Mouse (Mus musculus) left cerebral cortex, adult 9 months (tissue): ENCODE results near the gene Gm6904.
"Not testable (repeated sequence)": the region's sequence is repeated elsewhere in the genome, so short reads cannot be mapped to it uniquely, and the experiment has no call there.

Source experiments
- DNase-seq, 2 experiments: peaks; one replicate each; pipeline ENCODE4 v3.0.0; 2022; ENCODE audit warnings: low spot score in 2 of 2

Gene Gm6904

DNA sequence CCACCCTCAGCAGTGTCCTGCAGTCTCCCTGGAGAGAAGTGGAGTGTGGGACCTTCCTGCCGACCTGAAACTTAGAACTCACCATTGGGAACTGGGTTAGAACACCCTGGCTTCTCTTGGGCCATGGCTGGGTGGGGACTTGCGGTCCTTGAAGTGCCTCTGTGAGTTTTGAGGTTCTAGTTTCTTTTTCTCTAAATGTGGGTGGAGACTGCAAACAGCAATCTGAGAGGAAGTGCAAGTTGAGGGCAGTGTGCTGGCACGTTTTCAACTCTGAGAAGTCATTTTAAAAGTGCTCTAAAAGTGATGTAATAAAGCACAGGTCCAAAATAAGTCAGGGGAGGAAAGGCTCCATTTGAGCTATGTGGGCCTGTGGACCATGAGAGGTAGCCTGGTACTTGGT is at the start of gene Gm6904:
Gene Gm6904, minus strand, starts transcription at position 161 of the 400 bp plus-strand sequence.
- DNase-seq = no peak

DNA sequence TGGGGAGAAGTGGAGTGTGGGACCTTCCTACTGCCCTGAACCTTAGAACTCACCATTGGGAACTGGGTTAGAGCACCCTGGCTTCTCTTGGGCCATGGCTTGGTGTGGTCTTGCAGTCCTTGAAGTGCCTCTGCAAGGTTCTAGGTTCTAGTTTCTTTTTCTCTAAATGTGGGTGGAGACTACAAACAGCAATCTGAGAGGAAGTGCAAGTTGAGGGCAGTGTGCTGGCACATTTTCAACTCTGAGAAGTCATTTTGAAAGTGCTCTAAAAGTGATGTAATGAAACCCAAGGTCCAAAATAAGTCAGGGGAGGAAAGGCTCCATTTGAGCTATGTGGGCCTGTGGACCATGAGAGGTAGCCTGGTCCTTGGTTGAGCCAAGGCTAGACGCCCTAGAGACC is 37.4 kb upstream of the Gm6904 start, which contains the start of gene Phf11a:
Gene Phf11a, minus strand, starts transcription at position 132 of the 400 bp plus-strand sequence.
- peak in 1 of 2 experiments; percentile 4 for DNase-seq

DNA sequence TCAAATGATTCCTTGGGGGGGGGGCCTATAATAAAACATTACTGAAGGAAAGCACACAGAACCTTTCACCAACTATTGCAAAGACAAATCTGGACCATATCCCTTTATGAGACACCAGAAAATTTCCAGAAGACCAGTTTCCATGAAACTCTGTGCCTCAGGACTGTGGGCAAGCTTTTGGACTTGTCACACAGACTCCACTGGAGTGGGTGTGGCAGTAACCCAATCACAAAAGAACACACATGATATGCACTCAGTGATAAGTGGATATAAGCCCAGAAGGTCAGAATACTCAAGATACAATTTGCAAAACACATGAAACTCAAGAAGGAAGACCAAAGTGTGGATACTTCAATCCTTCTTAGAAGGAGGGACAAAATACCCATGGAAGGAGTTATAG is 31.8 kb upstream of the Gm6904 start:
- not testable (repeated sequence) for DNase-seq

DNA sequence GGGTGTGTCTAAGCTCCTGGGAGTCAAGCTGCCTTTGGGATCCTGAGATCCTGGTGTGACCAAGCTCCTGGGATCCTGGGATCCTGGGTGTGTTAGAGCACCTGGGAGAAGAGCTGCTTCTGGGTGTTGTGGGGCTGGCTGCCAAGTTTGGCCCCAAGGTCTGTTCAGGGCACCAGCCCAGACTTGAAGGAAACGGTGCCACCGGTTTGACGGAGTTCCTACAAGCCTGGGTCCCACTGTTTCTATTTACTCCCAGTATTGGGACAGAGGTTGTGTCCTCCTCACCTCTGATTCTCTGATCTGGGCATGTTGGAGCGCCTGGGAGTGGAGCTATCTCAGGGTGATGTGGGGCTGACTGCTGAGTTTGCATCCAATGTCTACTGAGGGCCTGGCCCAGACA is 14.9 kb upstream of the Gm6904 start:
- not testable (repeated sequence) for DNase-seq

DNA sequence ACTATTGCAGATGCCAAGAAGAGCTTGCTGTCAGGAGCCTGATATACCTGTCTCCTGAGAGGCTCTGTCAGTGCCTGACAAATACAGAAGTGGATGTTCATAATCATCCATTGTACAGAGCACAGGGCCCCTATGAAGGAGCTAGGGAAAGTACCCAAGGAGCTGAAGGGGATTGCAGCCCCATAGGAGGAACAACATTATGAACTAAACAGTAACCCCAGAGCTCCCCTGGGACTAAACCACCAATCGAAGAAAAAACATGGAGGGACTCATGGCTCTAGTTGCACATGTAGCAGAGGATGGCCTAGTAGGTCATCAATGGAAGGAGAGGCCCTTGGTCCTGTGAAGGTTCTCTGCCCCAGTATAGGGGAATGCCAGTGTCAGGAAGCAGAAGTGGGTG is 4.2 kb downstream of the Gm6904 start:
- DNase-seq = not testable (repeated sequence)

DNA sequence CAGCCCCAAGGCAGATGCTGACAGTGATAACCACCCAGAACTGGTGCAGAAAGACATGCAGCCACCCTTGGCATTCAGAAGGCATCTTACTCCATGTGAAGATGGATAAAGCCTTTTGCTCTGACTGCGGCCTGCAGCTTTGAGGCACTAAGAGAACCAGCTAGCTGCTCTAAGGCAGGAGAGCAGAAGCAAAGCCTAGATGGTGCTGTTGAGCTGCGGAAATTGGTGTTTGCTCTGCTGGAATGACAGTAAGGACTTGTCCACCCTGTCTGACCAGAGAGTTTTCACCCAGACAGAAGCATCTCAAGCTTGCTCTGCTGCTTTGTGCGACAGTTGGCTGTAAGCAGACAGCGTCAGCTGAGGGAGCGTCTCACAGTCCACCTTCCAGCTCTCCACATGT is 9.7 kb downstream of the Gm6904 start:
- DNase-seq = peak in 1 of 2 experiments; percentile 36

DNA sequence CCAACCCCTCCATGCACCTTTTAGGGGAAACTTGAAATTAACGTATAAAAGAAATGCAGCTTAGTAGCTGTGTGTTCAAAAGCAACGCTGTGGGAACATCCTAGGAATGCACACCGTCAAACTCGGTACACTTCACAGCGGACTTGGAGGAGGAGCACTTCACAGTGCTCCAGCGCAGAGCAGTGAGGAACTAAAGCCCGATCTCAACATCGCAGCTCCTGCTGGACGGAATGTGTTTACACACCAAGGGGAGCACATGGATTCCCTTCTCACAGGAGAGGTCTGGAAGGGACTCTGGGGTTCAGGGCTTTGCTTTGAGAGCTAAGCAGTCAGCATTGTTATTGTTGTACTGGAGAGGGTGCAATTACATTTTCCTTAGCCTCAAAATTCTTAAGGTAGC is 26.4 kb downstream of the Gm6904 start:
- no peak for DNase-seq

DNA sequence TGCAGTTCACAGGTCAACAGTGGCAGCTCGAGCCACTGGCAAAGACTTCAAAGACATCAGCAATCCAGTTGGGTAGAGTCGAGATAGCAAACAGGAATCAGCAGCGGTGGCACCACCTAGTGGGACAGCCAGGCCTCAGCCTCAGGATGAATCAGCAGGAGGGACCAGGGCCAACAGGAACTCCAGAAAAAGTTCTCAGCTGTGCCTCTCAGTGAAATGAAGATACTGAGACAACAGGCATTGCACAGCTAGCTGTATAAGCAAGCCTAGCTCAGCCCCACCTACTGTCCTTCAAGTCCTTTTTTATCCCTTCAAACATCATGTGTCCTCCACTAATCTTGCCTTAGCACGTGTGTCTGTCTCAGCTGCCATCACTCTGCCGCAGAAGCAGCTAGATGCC is 28.0 kb downstream of the Gm6904 start:
- DNase-seq = peak in 1 of 2 experiments; percentile 30

DNA sequence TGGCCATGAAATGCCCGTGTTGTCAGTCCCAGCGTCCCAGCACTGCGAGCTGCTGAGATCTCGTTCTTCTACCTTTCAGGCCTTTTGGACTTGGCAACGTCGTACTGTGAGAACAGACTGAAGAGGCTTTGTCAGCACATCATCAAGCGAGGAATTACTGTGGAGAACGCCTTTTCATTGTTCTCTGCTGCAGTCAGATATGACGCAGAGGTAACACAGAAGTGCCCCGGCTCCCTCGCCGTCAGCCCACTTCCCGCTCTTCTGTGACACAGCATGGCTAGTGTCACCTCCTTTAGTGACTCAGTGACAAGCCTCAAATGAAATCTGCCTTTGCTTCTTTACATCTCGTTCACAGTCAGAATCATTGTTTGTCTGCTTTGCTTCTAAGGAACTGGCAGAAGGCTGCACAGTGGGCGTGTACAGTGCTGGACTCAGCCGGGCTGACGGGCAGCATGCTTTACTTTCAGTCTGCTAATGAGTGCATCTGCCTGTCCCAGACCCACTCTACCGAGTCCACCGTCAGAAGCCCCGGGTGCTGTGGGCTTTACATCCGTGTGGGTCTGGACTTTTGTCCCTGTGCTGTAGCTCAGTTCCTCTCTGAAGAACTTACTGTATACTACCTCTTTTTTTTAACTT is 29.6 kb downstream of the Gm6904 start:
- DNase-seq = no peak

DNA sequence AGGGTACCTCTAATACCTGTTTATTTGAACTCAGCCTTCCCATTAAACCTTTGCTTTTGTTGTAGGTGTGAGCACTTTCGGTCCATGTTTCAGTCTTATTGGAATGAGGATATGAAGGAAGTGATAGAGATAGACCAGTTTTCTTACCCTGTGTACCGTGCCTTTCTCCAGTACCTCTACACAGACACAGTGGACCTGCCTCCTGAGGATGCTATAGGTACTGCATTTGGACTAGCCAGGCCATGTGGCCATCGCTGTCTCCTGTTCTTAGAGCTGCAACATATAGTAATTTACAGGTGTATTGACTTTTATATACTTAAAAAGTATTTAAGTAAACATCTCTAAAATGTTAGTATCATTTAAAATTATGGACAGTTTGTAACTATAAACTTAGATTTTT is 30.2 kb downstream of the Gm6904 start:
- DNase-seq = no peak

DNA sequence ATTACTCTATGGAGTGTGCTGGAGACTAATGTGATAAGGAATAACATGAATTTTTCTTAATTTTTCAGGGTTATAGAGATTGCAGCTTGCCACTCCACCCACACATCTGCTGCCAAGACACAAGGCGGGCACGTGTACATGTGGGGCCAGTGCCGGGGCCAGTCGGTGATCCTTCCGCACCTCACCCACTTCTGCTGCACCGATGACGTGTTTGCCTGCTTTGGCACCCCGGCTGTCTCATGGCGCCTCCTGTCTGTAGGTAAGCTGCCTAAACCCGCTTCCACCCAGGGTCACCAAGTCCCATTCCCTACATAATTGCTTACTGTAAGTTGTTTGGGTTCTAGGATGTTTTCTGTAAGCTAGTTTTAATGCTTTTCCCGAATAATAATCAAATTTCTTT is 33.8 kb downstream of the Gm6904 start:
- no peak for DNase-seq

DNA sequence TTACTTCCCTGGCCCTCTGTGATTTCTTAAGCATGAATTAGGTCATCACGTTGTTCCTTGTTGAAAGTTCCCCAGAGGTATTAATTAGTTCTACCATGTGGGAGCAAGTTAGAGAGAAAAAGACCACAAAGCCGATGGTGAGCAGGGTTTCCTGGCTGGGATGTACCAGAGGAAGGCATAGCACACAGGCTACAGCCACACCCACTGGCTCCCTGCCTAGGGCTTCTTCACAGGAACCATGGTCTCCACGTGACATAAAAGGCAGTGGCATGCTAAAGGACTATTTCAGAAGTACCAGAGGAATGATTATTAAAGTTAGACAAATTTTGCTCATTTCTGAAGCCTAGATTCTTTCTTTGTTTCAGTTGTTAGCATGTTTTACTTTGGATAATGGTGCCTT is 40.8 kb downstream of the Gm6904 start:
- DNase-seq = no peak

DNA sequence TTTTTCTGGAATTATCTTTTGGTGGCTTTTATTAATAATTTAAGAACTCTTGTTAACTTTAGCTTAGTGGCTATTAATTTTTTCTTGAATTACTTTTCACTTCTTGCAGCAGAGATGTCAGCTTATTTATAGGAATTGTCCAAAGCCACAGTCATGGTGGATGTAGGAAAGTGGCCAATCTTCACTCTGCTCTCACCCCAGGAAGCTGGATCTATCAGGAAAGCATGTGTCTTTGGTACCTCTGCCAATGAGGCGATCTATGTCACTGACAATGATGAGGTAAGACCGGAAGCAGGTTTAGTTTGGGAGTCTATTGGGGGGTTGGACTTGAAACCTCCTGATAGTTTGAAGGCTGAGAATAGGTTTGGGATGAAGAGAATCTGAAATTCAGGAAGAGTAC is 50.2 kb downstream of the Gm6904 start:
- DNase-seq = no peak

DNA sequence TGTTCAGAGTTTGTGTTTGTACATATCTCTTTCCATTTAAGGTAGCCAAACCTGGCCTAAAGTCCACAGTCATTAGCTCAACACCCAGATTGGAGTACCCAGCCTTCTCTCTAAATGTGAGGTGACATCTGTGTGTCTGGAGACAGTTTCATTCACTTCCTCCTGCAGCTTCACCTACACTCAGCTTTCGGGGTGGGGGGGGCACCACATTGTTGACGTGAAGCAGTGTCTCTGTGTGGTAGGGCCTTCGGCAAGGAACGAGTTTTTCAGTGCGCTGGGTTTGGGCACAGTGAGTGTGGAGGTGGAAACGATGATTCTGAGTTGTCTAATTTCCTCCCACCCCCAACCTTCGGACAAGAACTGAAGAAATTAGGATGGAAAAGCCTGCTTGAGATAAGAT is 51.0 kb downstream of the Gm6904 start:
- no peak for DNase-seq

DNA sequence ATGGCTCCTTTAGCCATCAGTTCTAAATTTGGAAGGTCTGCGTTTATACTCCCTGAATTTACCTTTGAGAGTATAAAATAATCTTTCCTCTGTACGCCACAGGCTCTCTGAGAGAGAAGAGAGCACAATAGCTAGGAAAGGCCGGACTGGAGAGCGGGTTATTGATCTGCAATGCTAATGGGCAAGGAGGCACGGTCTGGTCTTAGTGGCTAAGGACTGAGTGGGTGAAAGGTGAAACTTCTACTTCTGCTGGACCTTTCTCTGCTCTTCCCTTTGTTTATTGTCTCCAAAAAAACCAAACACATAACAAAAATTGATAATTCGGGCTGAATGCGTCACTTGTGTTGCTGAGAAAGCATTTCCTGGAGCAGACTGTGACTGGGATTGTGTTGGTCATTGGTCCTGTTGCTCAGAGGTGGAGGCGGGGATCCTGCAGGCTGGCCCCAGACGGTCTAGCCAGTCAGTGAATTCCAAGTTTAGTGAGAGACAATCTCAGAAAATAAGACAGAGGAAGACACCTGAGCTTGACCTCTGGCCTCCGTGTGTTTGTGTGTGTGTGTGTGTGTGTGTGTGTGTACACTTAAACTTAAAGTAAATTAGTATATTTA is 53.9 kb downstream of the Gm6904 start:
- no peak for DNase-seq

DNA sequence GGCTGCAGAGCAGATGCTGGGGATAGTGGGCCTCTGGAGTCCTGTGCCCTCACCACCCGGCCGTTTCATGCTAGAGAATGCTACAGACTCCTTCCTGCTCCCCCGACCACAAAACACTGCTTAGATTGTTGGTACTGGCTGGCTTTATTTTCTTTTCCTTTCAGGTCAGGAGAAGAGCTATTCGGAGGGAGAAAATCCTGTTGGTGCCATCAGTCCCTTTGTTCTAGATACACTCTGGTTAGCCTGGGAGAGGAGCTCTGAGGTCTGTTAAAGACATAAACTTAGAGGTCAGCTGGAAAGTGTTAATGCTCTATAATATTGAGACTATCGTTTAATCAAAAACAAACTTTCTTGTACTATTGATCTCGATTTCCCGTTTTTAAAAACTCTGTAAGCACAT is 54.6 kb downstream of the Gm6904 start:
- DNase-seq = no peak

DNA sequence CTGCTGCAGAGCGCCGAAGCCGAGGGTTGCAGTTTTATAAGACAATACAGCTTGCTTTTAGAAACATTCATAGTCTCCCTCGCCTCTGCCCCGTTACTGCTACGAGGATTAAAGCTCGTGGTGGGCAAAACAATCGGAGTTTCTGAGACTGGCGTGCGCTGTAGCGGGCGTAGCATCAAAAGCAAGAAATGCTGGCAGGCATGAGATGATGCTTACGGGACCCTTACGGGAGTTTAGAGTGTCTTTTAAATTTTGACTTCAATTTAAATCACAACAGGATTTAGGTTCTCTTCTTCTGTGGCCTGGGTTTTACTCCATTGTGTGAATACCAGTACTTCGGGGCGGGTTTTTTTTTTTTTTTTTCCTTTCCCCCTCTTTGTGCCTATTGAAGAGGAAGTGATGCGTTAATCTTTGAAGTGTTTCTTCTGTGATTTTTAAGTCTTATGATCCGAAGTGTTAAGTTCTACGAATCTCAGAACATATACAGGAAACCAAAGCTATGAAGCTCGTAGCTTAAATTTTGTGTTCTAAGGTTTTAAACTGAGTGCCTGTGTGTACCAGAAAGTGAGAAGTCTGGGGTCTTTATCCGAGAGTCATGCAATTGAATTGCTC is 58.3 kb downstream of the Gm6904 start:
- DNase-seq = no peak

DNA sequence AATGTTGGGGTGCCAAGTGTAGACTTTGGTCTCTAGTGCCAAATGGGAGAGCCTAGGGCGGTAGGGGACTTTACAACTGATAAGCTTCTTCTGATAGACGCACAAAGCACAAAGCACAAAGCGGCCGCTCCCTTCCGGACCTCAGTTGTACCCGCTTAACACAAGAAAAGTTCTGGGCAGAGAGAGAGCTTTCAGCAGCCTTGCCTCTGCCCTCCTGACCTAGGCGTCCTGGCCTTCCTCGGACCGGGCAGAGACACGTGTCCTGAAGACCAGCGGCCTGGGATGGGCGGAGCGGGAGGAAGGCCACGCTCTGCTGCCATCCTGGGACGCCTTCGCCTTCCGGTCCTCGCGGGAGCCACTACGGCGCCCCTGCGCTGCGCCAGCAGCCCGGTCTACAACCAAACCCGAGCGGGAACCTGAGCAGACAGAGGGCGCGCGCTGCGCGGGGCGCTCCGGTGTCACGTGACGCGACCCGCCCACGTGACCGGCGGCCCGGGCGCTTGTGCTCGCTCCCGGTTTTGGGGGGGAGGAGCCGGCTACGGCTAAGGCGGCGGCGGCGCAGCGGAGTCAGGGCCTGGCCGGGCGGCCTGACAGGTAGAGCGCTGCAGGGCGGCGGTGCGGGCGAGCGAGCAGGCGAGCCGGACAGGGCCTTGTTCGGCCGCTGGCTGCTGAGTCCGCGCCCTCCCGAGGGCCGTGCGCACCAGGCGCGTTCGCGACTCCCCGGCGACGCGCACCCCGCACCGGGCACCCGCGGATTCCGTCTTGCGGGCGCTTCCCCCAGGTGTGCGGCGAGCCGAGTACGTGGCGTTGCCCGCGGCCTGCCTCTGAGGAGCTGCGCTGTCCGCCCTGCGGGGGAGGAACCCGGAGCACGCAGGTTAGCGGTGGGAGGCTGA is 59.1 kb downstream of the Gm6904 start, which contains the start of gene Rcbtb1:
Gene Rcbtb1, plus strand, starts transcription at position 499 of the 893 bp plus-strand sequence.
- peak; percentile 79 to 91 for DNase-seq
